ENCODE assay signal across 12 mouse cellular contexts in genomic region chr17:86967536-86968525, GRCm38 (mm10). TPM values are rescaled to one million over a fixed set of nuclear protein-coding genes. Genes with fewer than 3 reads are reported as not detected.
DNase-seq lines count a peak whose midpoint lies in the region; ATAC-seq and TF ChIP-seq lines count a peak whose summit lies in the region.
"Had no signal": no experiment of that assay in that cellular context is flagged by ENCODE, and none has a peak within 500 bp of the region (broad histone marks: within the 10 kb centered on the region; RNA-seq: fewer than 3 reads in every experiment).

No protein-coding gene starts in this region.

- no peaks in the 10 kb centered on the region for H3K36me3 ChIP-seq in liver, postnatal 0 days (replicated peaks; ENCODE audit: insufficient read depth, low read length)
- H3K36me3 ChIP-seq in liver, embryonic 12.5 days: peaks cover 11% of the 10 kb centered on the region
- H3K36me3 ChIP-seq in heart, embryonic 15.5 days: peaks cover 15% of the 10 kb centered on the region; the same call in 1 of the 2 replicates
- H3K36me3 ChIP-seq in midbrain, embryonic 13.5 days: peaks cover 14% of the 10 kb centered on the region; the same call in 1 of the 2 replicates

- TF ChIP-seq EP300 in liver, postnatal 0 days (IDR thresholded peaks at IDR 0.05; ENCODE audit: low read depth): no peak

- TF ChIP-seq CTCF in liver, postnatal 0 days (IDR thresholded peaks at IDR 0.05; ENCODE audit: low read depth): no peak
- TF ChIP-seq CTCF in bone marrow, adult 2 months (IDR thresholded peaks at IDR 0.05; ENCODE audit: control insufficient read depth, insufficient read depth, low read length): no peak

- peak; percentile 95 for DNase-seq in heart, adult 11 months
- DNase-seq in heart, adult 8-10 months (ENCODE audit: low spot score): no peak
- no peak for DNase-seq in liver, postnatal 0 days

- H3K9me3 ChIP-seq in liver, postnatal 0 days (ENCODE audit: low read length): no peaks in the 10 kb centered on the region
- no peaks in the 10 kb centered on the region for H3K9me3 ChIP-seq in liver, embryonic 12.5 days (replicated peaks)
- no peaks in the 10 kb centered on the region for H3K9me3 ChIP-seq in heart, embryonic 15.5 days (replicated peaks)
- no peaks in the 10 kb centered on the region for H3K9me3 ChIP-seq in midbrain, embryonic 13.5 days
- H3K9me3 ChIP-seq: lung, embryonic 15.5 days had no signal

- TF ChIP-seq POLR2A in bone marrow, adult 2 months (IDR thresholded peaks at IDR 0.05; ENCODE audit: borderline replicate concordance, control insufficient read depth, low read depth, low read length): no peak

- H3K27ac ChIP-seq in liver, postnatal 0 days (ENCODE audit: low read depth): 0 out of 2 replicates have a peak overlapping the region, but pooled peaks have one; percentile 12
- H3K27ac ChIP-seq in liver, embryonic 12.5 days: no peak overlapping the region
- peak overlapping the region; percentile 44 for H3K27ac ChIP-seq in bone marrow, adult 2 months (ENCODE audit: control insufficient read depth, insufficient read depth, low read depth, low read length, poor library complexity)
- peak overlapping the region; percentile 91 for H3K27ac ChIP-seq in heart, embryonic 15.5 days
- H3K27ac ChIP-seq in midbrain, embryonic 13.5 days: no peak overlapping the region
- H3K27ac ChIP-seq: lung, embryonic 15.5 days had no signal

- no peak overlapping the region for H3K9ac ChIP-seq in liver, postnatal 0 days (replicated peaks)
- H3K9ac ChIP-seq in liver, embryonic 12.5 days: no peak overlapping the region
- peak overlapping the region; percentile 27; the same call in 1 of the 2 replicates for H3K9ac ChIP-seq in heart, embryonic 15.5 days
- no peak overlapping the region for H3K9ac ChIP-seq in midbrain, embryonic 13.5 days (replicated peaks)
- H3K9ac ChIP-seq: lung, embryonic 15.5 days had no signal

- H3K4me1 ChIP-seq in liver, postnatal 0 days (ENCODE audit: insufficient read depth): peaks cover 16% of the 10 kb centered on the region
- H3K4me1 ChIP-seq in liver, embryonic 12.5 days: peaks cover 14% of the 10 kb centered on the region; the same call in 1 of the 2 replicates
- peaks cover 12% of the 10 kb centered on the region for H3K4me1 ChIP-seq in bone marrow, adult 2 months (ENCODE audit: control insufficient read depth, insufficient read depth, low read length)
- peaks cover 66% of the 10 kb centered on the region for H3K4me1 ChIP-seq in heart, embryonic 15.5 days (replicated peaks)
- H3K4me1 ChIP-seq in midbrain, embryonic 13.5 days (replicated peaks): peaks cover 38% of the 10 kb centered on the region

- 55% methylated on average over 10 of the region's 10 CpGs for WGBS in liver, postnatal 0 days (ENCODE audit: insufficient replicate concordance)
- WGBS in liver, embryonic 12.5 days (ENCODE audit: insufficient replicate concordance): 63% methylated on average over 10 of the region's 10 CpGs
- WGBS in bone marrow, adult 2 months: 39% methylated on average over 10 of the region's 10 CpGs
- WGBS in heart, embryonic 15.5 days: 42% methylated on average over 10 of the region's 10 CpGs
- WGBS in midbrain, embryonic 13.5 days: 91% methylated on average over 10 of the region's 10 CpGs

- no peak overlapping the region for H3K4me2 ChIP-seq in liver, postnatal 0 days (ENCODE audit: low read depth, low read length)
- no peak overlapping the region for H3K4me2 ChIP-seq in liver, embryonic 12.5 days
- H3K4me2 ChIP-seq in heart, embryonic 15.5 days: peak overlapping the region; percentile 51
- no peak overlapping the region for H3K4me2 ChIP-seq in midbrain, embryonic 13.5 days (replicated peaks)
- H3K4me2 ChIP-seq: lung, embryonic 15.5 days had no signal

- no peak for ATAC-seq in liver, postnatal 0 days
- ATAC-seq in liver, embryonic 12.5 days: no peak
- ATAC-seq in heart, embryonic 15.5 days (replicated peaks; ENCODE audit: insufficient number of reproducible peaks, insufficient read depth, low FRiP score, low read depth): no peak
- no peak for ATAC-seq in midbrain, embryonic 13.5 days
- no peak for ATAC-seq in inflammation-experienced regulatory T-cells, adult 6 months

- no peak overlapping the region for H3K4me3 ChIP-seq in liver, postnatal 0 days (ENCODE audit: low read depth, low read length)
- H3K4me3 ChIP-seq in liver, embryonic 12.5 days: no peak overlapping the region
- H3K4me3 ChIP-seq in bone marrow, adult 2 months (replicated peaks; ENCODE audit: control insufficient read depth, low read depth, low read length): no peak overlapping the region
- H3K4me3 ChIP-seq in heart, embryonic 15.5 days: peak overlapping the region; percentile 19; the same call in 1 of the 2 replicates
- H3K4me3 ChIP-seq in midbrain, embryonic 13.5 days (replicated peaks): no peak overlapping the region
- H3K4me3 ChIP-seq: lung, embryonic 15.5 days had no signal

- 0 out of 2 replicates have a peak, but pooled peaks cover under 1% of the 10 kb centered on the region for H3K27me3 ChIP-seq in liver, postnatal 0 days (ENCODE audit: insufficient read depth, low read length)
- H3K27me3 ChIP-seq in liver, embryonic 12.5 days (replicated peaks): peaks cover 20% of the 10 kb centered on the region
- no peaks in the 10 kb centered on the region for H3K27me3 ChIP-seq in heart, embryonic 15.5 days
- no peaks in the 10 kb centered on the region for H3K27me3 ChIP-seq in midbrain, embryonic 13.5 days
- H3K27me3 ChIP-seq: lung, embryonic 15.5 days had no signal

RNA-seq across cellular contexts. Expression of gene Rhoq, which starts 4.9 kb away (rescaled TPM):
- 100 to 1,000 TPM; 120 to 141 (median 127) TPM for total RNA-seq in heart, adult 8-10 months (2022)
- 1.5 and 1.6 TPM in 2 replicates for polyA plus RNA-seq in liver, postnatal 0 days (2015; fragmentation: Nextera tagmentation; extraction: Ambion mirVana)
- 2.7 and 3.6 TPM in 2 replicates for polyA plus RNA-seq in liver, embryonic 12.5 days (2016; fragmentation: Nextera tagmentation; extraction: Ambion mirVana)
- polyA plus RNA-seq in bone marrow, adult 2 months (2011; ENCODE audit: insufficient read depth, insufficient read length, low replicate concordance, missing spikeins): 4.2 and 13.9 TPM in 2 replicates
- 19.8 and 20.9 TPM in 2 replicates for polyA plus RNA-seq in heart, embryonic 15.5 days (2015; fragmentation: Nextera tagmentation; extraction: Ambion mirVana)
- polyA plus RNA-seq in midbrain, embryonic 13.5 days (2015; fragmentation: Nextera tagmentation; extraction: Ambion mirVana): 6.5 and 7.0 TPM in 2 replicates
- polyA plus RNA-seq in inflammation-experienced regulatory T-cells, adult 6 months (2017; shearing (Covaris generic)): 1 to 10 TPM; 3.0 to 4.8 (median 3.8) TPM

RNA-seq across cellular contexts. Expression of gene Atp6v1e2, which starts 20.1 kb away (rescaled TPM):
- not detected for total RNA-seq in heart, adult 8-10 months (2022)
- not detected in 2 replicates for polyA plus RNA-seq in liver, postnatal 0 days (2015; fragmentation: Nextera tagmentation; extraction: Ambion mirVana)
- not detected in 2 replicates for polyA plus RNA-seq in liver, embryonic 12.5 days (2016; fragmentation: Nextera tagmentation; extraction: Ambion mirVana)
- not detected in 2 replicates for polyA plus RNA-seq in bone marrow, adult 2 months (2011; ENCODE audit: insufficient read depth, insufficient read length, low replicate concordance, missing spikeins)
- 0.13 TPM in 1 of 2 replicates, not detected in the other for polyA plus RNA-seq in heart, embryonic 15.5 days (2015; fragmentation: Nextera tagmentation; extraction: Ambion mirVana)
- not detected in 2 replicates for polyA plus RNA-seq in midbrain, embryonic 13.5 days (2015; fragmentation: Nextera tagmentation; extraction: Ambion mirVana)
- polyA plus RNA-seq in inflammation-experienced regulatory T-cells, adult 6 months (2017; shearing (Covaris generic)): not detected
- total RNA-seq: left cerebral cortex, postnatal 10 days had no signal
- polyA plus RNA-seq: kidney, embryonic 16.5 days; lung, embryonic 15.5 days had no signal

RNA-seq across cellular contexts. Expression of gene Tmem247, which starts 50.7 kb away (rescaled TPM):
- not detected for total RNA-seq in heart, adult 8-10 months (2022)
- not detected in 2 replicates for polyA plus RNA-seq in liver, postnatal 0 days (2015; fragmentation: Nextera tagmentation; extraction: Ambion mirVana)
- polyA plus RNA-seq in liver, embryonic 12.5 days (2016; fragmentation: Nextera tagmentation; extraction: Ambion mirVana): not detected in 2 replicates
- polyA plus RNA-seq in bone marrow, adult 2 months (2011; ENCODE audit: insufficient read depth, insufficient read length, low replicate concordance, missing spikeins): not detected in 2 replicates
- polyA plus RNA-seq in heart, embryonic 15.5 days (2015; fragmentation: Nextera tagmentation; extraction: Ambion mirVana): not detected in 2 replicates
- not detected in 2 replicates for polyA plus RNA-seq in midbrain, embryonic 13.5 days (2015; fragmentation: Nextera tagmentation; extraction: Ambion mirVana)
- polyA plus RNA-seq in inflammation-experienced regulatory T-cells, adult 6 months (2017; shearing (Covaris generic)): not detected
- total RNA-seq: left cerebral cortex, postnatal 10 days had no signal
- polyA plus RNA-seq: frontal cortex, adult 2 months; kidney, embryonic 16.5 days; lung, embryonic 15.5 days had no signal

RNA-seq across cellular contexts. Expression of gene Pigf, which starts 57.4 kb away (rescaled TPM):
- 1 to 10 TPM; 2.0 to 4.1 (median 3.5) TPM for total RNA-seq in heart, adult 8-10 months (2022)
- polyA plus RNA-seq in liver, postnatal 0 days (2015; fragmentation: Nextera tagmentation; extraction: Ambion mirVana): 13.2 and 14.8 TPM in 2 replicates
- polyA plus RNA-seq in liver, embryonic 12.5 days (2016; fragmentation: Nextera tagmentation; extraction: Ambion mirVana): 18.6 and 19.8 TPM in 2 replicates
- 6.0 and 9.8 TPM in 2 replicates for polyA plus RNA-seq in bone marrow, adult 2 months (2011; ENCODE audit: insufficient read depth, insufficient read length, low replicate concordance, missing spikeins)
- 15.1 and 15.4 TPM in 2 replicates for polyA plus RNA-seq in heart, embryonic 15.5 days (2015; fragmentation: Nextera tagmentation; extraction: Ambion mirVana)
- 37.1 and 38.4 TPM in 2 replicates for polyA plus RNA-seq in midbrain, embryonic 13.5 days (2015; fragmentation: Nextera tagmentation; extraction: Ambion mirVana)
- 10 to 100 TPM; 21.0 to 30.2 (median 28.9) TPM for polyA plus RNA-seq in inflammation-experienced regulatory T-cells, adult 6 months (2017; shearing (Covaris generic))

RNA-seq across cellular contexts. Expression of gene Cript, which starts 57.5 kb away (rescaled TPM):
- 10 to 100 TPM; 44.4 to 56.4 (median 47.0) TPM for total RNA-seq in heart, adult 8-10 months (2022)
- 64.4 and 66.6 TPM in 2 replicates for polyA plus RNA-seq in liver, postnatal 0 days (2015; fragmentation: Nextera tagmentation; extraction: Ambion mirVana)
- polyA plus RNA-seq in liver, embryonic 12.5 days (2016; fragmentation: Nextera tagmentation; extraction: Ambion mirVana): 76.9 and 84.3 TPM in 2 replicates
- 23.8 and 38.6 TPM in 2 replicates for polyA plus RNA-seq in bone marrow, adult 2 months (2011; ENCODE audit: insufficient read depth, insufficient read length, low replicate concordance, missing spikeins)
- 101 and 109 TPM in 2 replicates for polyA plus RNA-seq in heart, embryonic 15.5 days (2015; fragmentation: Nextera tagmentation; extraction: Ambion mirVana)
- polyA plus RNA-seq in midbrain, embryonic 13.5 days (2015; fragmentation: Nextera tagmentation; extraction: Ambion mirVana): 237 and 269 TPM in 2 replicates
- polyA plus RNA-seq in inflammation-experienced regulatory T-cells, adult 6 months (2017; shearing (Covaris generic)): 100 to 1,000 TPM in 1 of 3 experiments, 10 to 100 TPM in 2; 94.9 to 127 (median 99.0) TPM

Comparison
In these comparisons a context has a peak if more than half of its experiments do, and no peak if none do; other contexts are left out.
1. H3K27ac ChIP-seq: peak in liver, postnatal 0 days (single experiment), bone marrow, adult 2 months (single experiment) and heart, embryonic 15.5 days (single experiment); none in liver, embryonic 12.5 days (single experiment) and midbrain, embryonic 13.5 days (single experiment).